Mouse (Mus musculus) spleen, adult 2 months (tissue): ENCODE results near the gene Pik3cg. TPM values are rescaled to one million over a fixed set of nuclear protein-coding genes. Genes with fewer than 3 reads are reported as not detected.

Experiments used
- DNase-seq, 2 experiments: peaks; one replicate each; pipeline versions ENCODE4 v3.0.0 to v3.0.0-alpha.2; 2012 to 2021; ENCODE audit warnings: low spot score in 2 of 2, low read depth in 1 of 2
- H3K27ac ChIP-seq: fragments of 200-500 bp; 2 replicates; pipeline ENCODE4 v1.5.1; 2012; ENCODE audit warnings: low read length, inconsistent platforms; ENCODE audit not compliant: insufficient read depth
- H3K27me3 ChIP-seq: fragments of 200-500 bp; 2 replicates; pipeline ENCODE4 v1.6.1; 2012; ENCODE audit warnings: mild to moderate bottlenecking, moderate library complexity, low read length, inconsistent platforms; ENCODE audit not compliant: control insufficient read depth, insufficient read depth
- H3K36me3 ChIP-seq: fragments of 200-500 bp; 2 replicates; pipeline ENCODE4 v1.6.1; 2012; ENCODE audit warnings: mild to moderate bottlenecking, low read length, inconsistent platforms; ENCODE audit not compliant: control insufficient read depth, insufficient read depth
- H3K4me1 ChIP-seq: fragments of 200-500 bp; 2 replicates; pipeline ENCODE4 v1.6.1; 2011; ENCODE audit warnings: inconsistent platforms; ENCODE audit not compliant: control insufficient read depth, insufficient read depth, insufficient read length
- H3K4me3 ChIP-seq: fragments of 200-500 bp; 2 replicates; pipeline ENCODE4 v1.5.1; 2011; ENCODE audit warnings: mild to moderate bottlenecking, inconsistent platforms; ENCODE audit not compliant: insufficient read depth, insufficient read length; ENCODE audit errors: extremely low read depth
- CTCF ChIP-seq: fragments of 200-500 bp; IDR thresholded peaks from 2 replicates; pipeline ENCODE4 v1.5.1; 2011; ENCODE audit warnings: mild to moderate bottlenecking, inconsistent platforms; ENCODE audit not compliant: insufficient read depth, insufficient read length, insufficient replicate concordance; ENCODE audit errors: extremely low read depth
- POLR2A ChIP-seq: fragments of 200-500 bp; IDR thresholded peaks from 2 replicates; pipeline ENCODE4 v1.6.1; 2011; ENCODE audit warnings: low read depth, low read length, inconsistent platforms
- WGBS: fragments of 180-500 bp; shearing (Covaris S2); methylation state at CpG from one replicate; pipeline ENCODE4 v1.1.7; 2018; 5-methylcytosine and 5-hydroxymethylcytosine counted together
- polyA plus RNA-seq: library from polyadenylated mRNA; depleted of rRNA; stranded (reverse); fragments of >200 nt; gene quantifications from 2 replicates; pipeline ENCODE4 v1.2.3, GENCODE M21; 2012

The Pik3cg gene
- polyA plus RNA-seq, 1 experiment: 14.3 TPM

DNA sequence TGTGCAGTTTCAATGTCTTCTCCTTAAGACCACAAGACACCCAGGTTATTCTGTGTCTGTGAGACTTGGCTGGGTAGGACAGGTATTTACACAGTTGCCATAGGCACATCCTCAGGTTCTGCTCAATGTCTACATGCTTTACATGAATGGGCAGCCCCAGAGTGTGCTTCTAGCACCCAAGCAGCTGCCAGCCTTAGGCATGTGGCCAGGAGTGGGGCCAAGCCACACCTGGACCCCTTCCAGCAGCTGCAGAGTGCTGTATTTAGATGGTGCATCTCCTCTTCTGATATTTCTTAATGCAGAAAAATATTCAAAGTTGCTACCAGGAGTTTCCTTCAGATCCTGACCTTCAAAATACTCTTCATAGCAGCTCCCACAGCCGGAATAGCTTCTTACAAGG, 11.9 kb upstream of the Pik3cg start:
- no peak overlapping the region for H3K4me3 ChIP-seq
- no peaks in the 10 kb centered on the region for H3K4me1 ChIP-seq
- no peaks in the 10 kb centered on the region for H3K36me3 ChIP-seq
- 86% methylated on average over 1 of the region's 1 CpGs for WGBS
- TF ChIP-seq CTCF: no peak
- no peak for TF ChIP-seq POLR2A
- H3K27me3 ChIP-seq: no peaks in the 10 kb centered on the region
- DNase-seq: no peak
- H3K27ac ChIP-seq: no peak overlapping the region

DNA sequence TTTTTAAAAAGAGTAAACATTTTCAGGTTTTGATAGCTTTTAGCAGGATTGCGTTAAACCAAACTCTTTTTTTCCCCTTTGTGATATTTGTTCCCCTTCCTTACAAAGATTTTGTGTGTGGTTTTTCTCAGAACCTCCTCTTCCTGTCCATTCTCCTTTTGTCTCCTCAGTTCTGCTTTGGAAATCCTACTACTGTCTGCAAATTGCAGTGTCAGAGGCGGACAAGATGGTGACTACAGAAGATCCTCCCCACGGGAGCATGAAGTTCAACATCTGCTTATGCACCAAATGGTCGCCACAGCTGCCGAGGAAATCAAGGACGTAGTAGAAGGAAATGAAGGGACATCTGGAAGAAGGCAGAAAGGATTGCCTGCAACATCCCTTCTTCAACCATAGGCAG, 6.7 kb upstream of the Pik3cg start:
- Histone ChIP-seq H3K36me3 (no peaks in the 10 kb centered on the region), H3K27me3 (no peaks in the 10 kb centered on the region), H3K4me1 (peaks cover 13% of the 10 kb centered on the region), H3K4me3 (no peak overlapping the region), H3K27ac (no peak overlapping the region)
- WGBS: 27% methylated on average over 6 of the region's 6 CpGs
- DNase-seq: no peak
- TF ChIP-seq POLR2A: no peak
- TF ChIP-seq CTCF: no peak

GRCm38 (mm10) chr12:32212702-32213101, 4.2 kb upstream of the Pik3cg start:
- peaks cover 23% of the 10 kb centered on the region for H3K4me1 ChIP-seq
- H3K27ac ChIP-seq: no peak overlapping the region; the same call in 1 of the 2 replicates
- WGBS: 10% methylated on average over 5 of the region's 5 CpGs
- DNase-seq: peak; percentile 73 to 81
- TF ChIP-seq CTCF: no peak
- no peak for TF ChIP-seq POLR2A
- H3K27me3 ChIP-seq: no peaks in the 10 kb centered on the region
- H3K36me3 ChIP-seq: no peaks in the 10 kb centered on the region
- H3K4me3 ChIP-seq: no peak overlapping the region

- no peak for DNase-seq
- WGBS: 84% methylated on average over 5 of the region's 5 CpGs
- no peak overlapping the region for H3K4me3 ChIP-seq
- H3K4me1 ChIP-seq: peaks cover 23% of the 10 kb centered on the region
- no peaks in the 10 kb centered on the region for H3K36me3 ChIP-seq
- no peak overlapping the region for H3K27ac ChIP-seq
- TF ChIP-seq CTCF: no peak
- TF ChIP-seq POLR2A: no peak
- H3K27me3 ChIP-seq: no peaks in the 10 kb centered on the region
Observed at GRCm38 (mm10) chr12:32212156-32212555, 3.7 kb upstream of the Pik3cg start.

- Histone ChIP-seq H3K36me3 (no peaks in the 10 kb centered on the region), H3K4me3 (no peak overlapping the region), H3K27me3 (no peaks in the 10 kb centered on the region), H3K27ac (no peak overlapping the region), H3K4me1 (peaks cover 29% of the 10 kb centered on the region)
- WGBS: 93% methylated on average over 4 of the region's 4 CpGs
- DNase-seq: no peak
- TF ChIP-seq CTCF (no peak), POLR2A (no peak)
Observed at GRCm38 (mm10) chr12:32211257-32211656, 2.8 kb upstream of the Pik3cg start.

DNA sequence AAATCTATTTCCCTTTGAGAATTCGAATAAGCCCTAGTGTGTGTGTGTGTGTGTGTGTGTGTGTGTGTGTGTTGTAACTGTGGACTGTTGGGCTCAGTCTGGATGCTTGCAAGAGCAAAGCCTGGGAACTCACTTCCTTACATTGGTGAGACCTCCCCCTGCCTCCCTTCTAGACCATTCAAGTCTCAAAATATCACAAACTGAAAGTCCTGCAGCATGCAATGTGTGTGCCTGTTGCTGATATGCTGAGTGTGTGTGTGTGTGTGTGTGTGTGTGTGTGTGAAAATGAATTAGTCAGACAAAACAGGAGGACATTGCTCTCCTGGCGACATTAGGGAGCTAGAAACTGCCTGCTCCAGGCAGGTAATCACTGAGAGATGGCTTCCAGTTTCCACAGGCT, 492 bp upstream of the Pik3cg start:
- TF ChIP-seq CTCF (no peak), POLR2A (no peak)
- peak overlapping the region; percentile 82 for H3K27ac ChIP-seq
- 14% methylated on average over 2 of the region's 2 CpGs for WGBS
- H3K27me3 ChIP-seq: no peaks in the 10 kb centered on the region
- peak overlapping the region; percentile 62 for H3K4me3 ChIP-seq
- H3K4me1 ChIP-seq: peaks cover 30% of the 10 kb centered on the region
- DNase-seq: no peak
- H3K36me3 ChIP-seq: peaks cover 11% of the 10 kb centered on the region

DNA sequence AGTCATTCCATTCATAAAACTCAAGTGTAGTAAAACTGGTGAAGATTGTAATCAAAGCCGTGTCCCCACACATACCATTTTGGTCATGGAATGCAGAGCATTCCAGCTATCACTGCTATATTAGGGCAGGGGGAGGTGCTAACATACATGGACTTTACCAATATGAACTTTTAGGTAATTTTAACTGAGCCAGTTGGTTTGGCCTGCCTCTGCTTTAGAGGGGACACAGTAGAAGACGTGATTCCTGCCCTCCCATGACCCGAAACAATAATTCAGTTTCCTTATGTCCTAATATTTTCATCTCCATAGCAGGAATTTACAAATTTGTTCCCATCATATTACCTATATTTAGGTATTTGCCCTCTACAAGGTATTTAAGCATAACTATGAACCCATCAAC, 1.3 kb downstream of the Pik3cg start:
- WGBS: 22% methylated on average over 3 of the region's 3 CpGs
- TF ChIP-seq CTCF (no peak), POLR2A (no peak)
- H3K27ac ChIP-seq: peak overlapping the region; percentile 25; the same call in 1 of the 2 replicates
- H3K4me3 ChIP-seq: peak overlapping the region; percentile 18
- H3K36me3 ChIP-seq: peaks cover 14% of the 10 kb centered on the region
- peaks cover 24% of the 10 kb centered on the region; the same call in 1 of the 2 replicates for H3K4me1 ChIP-seq
- no peak for DNase-seq
- no peaks in the 10 kb centered on the region for H3K27me3 ChIP-seq
